ENCODE assay signal across 22 mouse cellular contexts in genomic region chr6:144265004-144265403, GRCm38 (mm10).
DNase-seq lines count a peak whose midpoint lies in the region; ATAC-seq and TF ChIP-seq lines count a peak whose summit lies in the region.
"Had no signal": no experiment of that assay in that cellular context is flagged by ENCODE, and none has a peak within 500 bp of the region (broad histone marks: within the 10 kb centered on the region; RNA-seq: fewer than 3 reads in every experiment).

No protein-coding gene starts in this region.

- ATAC-seq in lung, postnatal 0 days: no peak
- no peak for ATAC-seq in embryonic facial prominence, embryonic 12.5 days (ENCODE audit: insufficient number of reproducible peaks, insufficient read depth, low FRiP score, low TSS enrichment)
- ATAC-seq: Patski had no signal

- H3K9ac ChIP-seq in lung, postnatal 0 days (replicated peaks; ENCODE audit: low read depth): no peak overlapping the region
- H3K9ac ChIP-seq in embryonic facial prominence, embryonic 12.5 days: no peak overlapping the region
- H3K9ac ChIP-seq: heart, embryonic 15.5 days; limb, embryonic 15.5 days; liver, embryonic 14.5 days; midbrain, embryonic 12.5 days had no signal

- WGBS in heart, embryonic 10.5 days: 78% methylated on average over 7 of the region's 7 CpGs
- 52% methylated on average over 7 of the region's 7 CpGs for WGBS in lung, postnatal 0 days
- 32% methylated on average over 7 of the region's 7 CpGs for WGBS in embryonic facial prominence, embryonic 12.5 days

- DNase-seq in heart, embryonic 10.5 days (ENCODE audit: low spot score): no peak
- no peak for DNase-seq in heart, postnatal 10 days
- DNase-seq in lung, postnatal 0 days (ENCODE audit: low spot score): peak; percentile 14
- no peak for DNase-seq in lung, postnatal 25 days (ENCODE audit: low spot score)
- no peak for DNase-seq in heart, postnatal 25 days (ENCODE audit: low spot score)
- DNase-seq in kidney, postnatal 36 days: no peak
- DNase-seq: adrenal gland, postnatal 36 days; cerebellum, adult 9-10 months; gastrocnemius, postnatal 36 days; kidney, adult 9 months; kidney, postnatal 14 days; layer of hippocampus, postnatal 36 days; right cerebral cortex, postnatal 25 days had no signal

- intact Hi-C loops in heart, postnatal 10 days (cut with DNase I): loop anchor here (5.0 kb wide), 1 partner anchor 747 kb away; no protein-coding TSS in a partner anchor
- intact Hi-C loops in heart, postnatal 25 days (cut with DNase I): no loop called here

- H3K36me3 ChIP-seq in heart, embryonic 10.5 days: no peaks in the 10 kb centered on the region
- H3K36me3 ChIP-seq in lung, postnatal 0 days (ENCODE audit: insufficient read depth, low read length): no peaks in the 10 kb centered on the region
- H3K36me3 ChIP-seq in embryonic facial prominence, embryonic 12.5 days: no peaks in the 10 kb centered on the region
- H3K36me3 ChIP-seq: G1E; heart, embryonic 15.5 days; limb, embryonic 15.5 days; midbrain, embryonic 12.5 days had no signal

- H3K4me2 ChIP-seq in lung, postnatal 0 days (replicated peaks; ENCODE audit: low read depth, low read length): no peak overlapping the region
- 0 out of 2 replicates have a peak overlapping the region, but pooled peaks have one; percentile 34 for H3K4me2 ChIP-seq in embryonic facial prominence, embryonic 12.5 days (replicated peaks)
- H3K4me2 ChIP-seq: heart, embryonic 15.5 days had no signal

- no peaks in the 10 kb centered on the region for H3K27me3 ChIP-seq in heart, embryonic 10.5 days (ENCODE audit: insufficient read depth, poor library complexity, severe bottlenecking)
- H3K27me3 ChIP-seq in lung, postnatal 0 days (replicated peaks; ENCODE audit: insufficient read depth, low read length): no peaks in the 10 kb centered on the region
- no peaks in the 10 kb centered on the region for H3K27me3 ChIP-seq in embryonic facial prominence, embryonic 12.5 days
- H3K27me3 ChIP-seq: CH12.LX; heart, embryonic 15.5 days; limb, embryonic 15.5 days; Patski had no signal

- H3K4me3 ChIP-seq in heart, embryonic 10.5 days: no peak overlapping the region
- no peak overlapping the region for H3K4me3 ChIP-seq in lung, postnatal 0 days (ENCODE audit: low read depth, low read length)
- H3K4me3 ChIP-seq in embryonic facial prominence, embryonic 12.5 days: no peak overlapping the region
- H3K4me3 ChIP-seq: heart, embryonic 15.5 days; layer of hippocampus, adult 2 months; limb, embryonic 15.5 days; midbrain, embryonic 12.5 days had no signal

- no peak for TF ChIP-seq EP300 in lung, postnatal 0 days (IDR thresholded peaks at IDR 0.05)

- no peaks in the 10 kb centered on the region for H3K4me1 ChIP-seq in heart, embryonic 10.5 days
- no peaks in the 10 kb centered on the region for H3K4me1 ChIP-seq in lung, postnatal 0 days (ENCODE audit: insufficient read depth, low read depth, low read length)
- H3K4me1 ChIP-seq in embryonic facial prominence, embryonic 12.5 days: peaks cover 14% of the 10 kb centered on the region

- TF ChIP-seq CTCF in lung, postnatal 0 days (IDR thresholded peaks at IDR 0.05): no peak

- no peaks in the 10 kb centered on the region for H3K9me3 ChIP-seq in heart, embryonic 10.5 days
- H3K9me3 ChIP-seq in lung, postnatal 0 days (ENCODE audit: low read length): no peaks in the 10 kb centered on the region
- no peaks in the 10 kb centered on the region for H3K9me3 ChIP-seq in embryonic facial prominence, embryonic 12.5 days
- H3K9me3 ChIP-seq: heart, embryonic 15.5 days; limb, embryonic 15.5 days; midbrain, embryonic 12.5 days had no signal

- H3K27ac ChIP-seq in heart, embryonic 10.5 days: 0 out of 2 replicates have a peak overlapping the region, but pooled peaks have one; percentile 44
- H3K27ac ChIP-seq in lung, postnatal 0 days (ENCODE audit: low read length): no peak overlapping the region
- peak overlapping the region; percentile 84; the same call in 1 of the 2 replicates for H3K27ac ChIP-seq in embryonic facial prominence, embryonic 12.5 days
- H3K27ac ChIP-seq: heart, embryonic 15.5 days; layer of hippocampus, adult 2 months; limb, embryonic 15.5 days; liver, embryonic 14.5 days; midbrain, embryonic 12.5 days had no signal
